In the genomic region with DNA sequence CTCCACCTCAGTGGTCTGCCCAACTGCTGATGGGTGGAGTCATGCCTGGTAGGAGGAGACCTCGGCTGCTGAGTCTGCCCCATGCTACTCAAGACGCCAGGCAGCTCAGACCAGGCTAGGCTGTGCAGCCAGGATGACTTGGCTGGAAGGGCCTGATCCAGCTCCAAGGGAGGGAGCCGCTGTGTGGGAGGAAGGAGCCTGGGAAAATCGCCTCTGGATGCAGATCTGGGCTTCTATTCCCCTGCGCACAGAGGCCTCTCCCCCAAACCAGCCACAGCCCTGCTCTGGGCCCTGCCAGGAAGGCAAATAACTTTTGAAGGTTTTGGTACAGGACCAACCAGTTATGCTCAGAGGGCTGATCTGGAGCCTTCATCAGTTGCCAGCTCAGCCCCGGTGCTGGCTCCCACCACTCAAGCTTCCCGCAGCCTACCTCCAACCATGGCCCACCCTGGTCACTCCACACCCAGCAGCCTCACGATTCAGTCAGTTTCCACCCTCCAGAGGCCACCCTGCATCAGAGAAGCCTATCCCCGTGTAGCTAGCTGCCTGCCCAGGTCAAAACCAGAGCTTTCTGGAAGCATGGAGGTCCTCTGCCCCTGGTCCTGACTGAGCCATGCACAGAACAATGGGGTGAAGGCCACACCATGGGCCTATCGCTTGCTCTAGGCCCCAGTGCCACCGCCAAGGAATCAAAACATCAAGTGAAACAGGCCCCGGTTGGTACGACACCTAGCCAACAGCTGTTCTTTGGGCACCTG, we compare ENCODE assay signal across 8 mouse cellular contexts. TPM values are rescaled to one million over a fixed set of nuclear protein-coding genes. Genes with fewer than 3 reads are reported as not detected.
DNase-seq lines count a peak whose midpoint lies in the region; ATAC-seq lines count a peak whose summit lies in the region.

No protein-coding gene starts in this region.

- peak; percentile 67 for DNase-seq in MN1 (ENCODE audit: low spot score)
- peak; percentile 56 to 68 for DNase-seq in gastrocnemius, adult 8-10 months (ENCODE audit: low spot score in 2 of 2)
- no peak for DNase-seq in spleen, postnatal 14 days (ENCODE audit: low spot score in 2 of 2)
- DNase-seq in midbrain, embryonic 11.5 days (ENCODE audit: low spot score, missing footprints), result no peak

- H3K4me3 ChIP-seq in hindbrain, embryonic 13.5 days, result no peak overlapping the region
- H3K4me3 ChIP-seq in hindbrain, embryonic 12.5 days, result no peak overlapping the region
- no peak overlapping the region for H3K4me3 ChIP-seq in lung, embryonic 15.5 days
- H3K4me3 ChIP-seq in midbrain, embryonic 11.5 days (ENCODE audit: low read depth, low read length), result no peak overlapping the region

- no peaks in the 10 kb centered on the region for H3K9me3 ChIP-seq in hindbrain, embryonic 13.5 days
- H3K9me3 ChIP-seq in hindbrain, embryonic 12.5 days (replicated peaks), result no peaks in the 10 kb centered on the region
- H3K9me3 ChIP-seq in lung, embryonic 15.5 days, result no peaks in the 10 kb centered on the region
- no peaks in the 10 kb centered on the region for H3K9me3 ChIP-seq in midbrain, embryonic 11.5 days (ENCODE audit: control insufficient read depth, low read length)

- no peaks in the 10 kb centered on the region for H3K4me1 ChIP-seq in hindbrain, embryonic 13.5 days (replicated peaks)
- H3K4me1 ChIP-seq in hindbrain, embryonic 12.5 days, result no peaks in the 10 kb centered on the region; the same call in 1 of the 2 replicates
- peaks cover 41% of the 10 kb centered on the region for H3K4me1 ChIP-seq in lung, embryonic 15.5 days
- no peaks in the 10 kb centered on the region for H3K4me1 ChIP-seq in midbrain, embryonic 11.5 days (ENCODE audit: control insufficient read depth, insufficient read depth, low read length)

- peaks cover 54% of the 10 kb centered on the region for H3K36me3 ChIP-seq in hindbrain, embryonic 13.5 days
- peaks cover 57% of the 10 kb centered on the region for H3K36me3 ChIP-seq in hindbrain, embryonic 12.5 days
- H3K36me3 ChIP-seq in lung, embryonic 15.5 days, result peaks cover 34% of the 10 kb centered on the region
- peaks cover 19% of the 10 kb centered on the region; the same call in 1 of the 2 replicates for H3K36me3 ChIP-seq in midbrain, embryonic 11.5 days (ENCODE audit: control insufficient read depth, insufficient read depth, low read length)

- H3K27me3 ChIP-seq in hindbrain, embryonic 13.5 days, result no peaks in the 10 kb centered on the region
- H3K27me3 ChIP-seq in hindbrain, embryonic 12.5 days, result no peaks in the 10 kb centered on the region
- no peaks in the 10 kb centered on the region for H3K27me3 ChIP-seq in lung, embryonic 15.5 days
- no peaks in the 10 kb centered on the region for H3K27me3 ChIP-seq in midbrain, embryonic 11.5 days (ENCODE audit: control insufficient read depth, insufficient read depth, low read length)

- H3K27ac ChIP-seq in hindbrain, embryonic 13.5 days, result no peak overlapping the region
- H3K27ac ChIP-seq in hindbrain, embryonic 12.5 days, result no peak overlapping the region
- H3K27ac ChIP-seq in lung, embryonic 15.5 days, result peak overlapping the region; percentile 26
- H3K27ac ChIP-seq in midbrain, embryonic 11.5 days (ENCODE audit: low read depth, low read length), result no peak overlapping the region

- WGBS in hindbrain, embryonic 13.5 days, result 86% methylated on average over 13 of the region's 13 CpGs
- WGBS in hindbrain, embryonic 12.5 days, result 82% methylated on average over 13 of the region's 13 CpGs
- 63% methylated on average over 13 of the region's 13 CpGs for WGBS in lung, embryonic 15.5 days
- WGBS in midbrain, embryonic 11.5 days, result 81% methylated on average over 13 of the region's 13 CpGs

- no peak for ATAC-seq in hindbrain, embryonic 13.5 days (ENCODE audit: low FRiP score)
- ATAC-seq in hindbrain, embryonic 12.5 days (ENCODE audit: low FRiP score), result no peak
- peak; percentile 29; the same call in 1 of the 2 replicates for ATAC-seq in lung, embryonic 15.5 days (ENCODE audit: borderline replicate concordance, extremely low read depth, low FRiP score, low TSS enrichment)
- ATAC-seq in megakaryocyte, adult 5-6 weeks (ENCODE audit: poor library complexity, severe bottlenecking), result no peak
- ATAC-seq in midbrain, embryonic 11.5 days (ENCODE audit: low FRiP score), result no peak

- H3K9ac ChIP-seq in hindbrain, embryonic 13.5 days, result peak overlapping the region; percentile 19; the same call in 1 of the 2 replicates
- H3K9ac ChIP-seq in hindbrain, embryonic 12.5 days, result no peak overlapping the region
- no peak overlapping the region for H3K9ac ChIP-seq in lung, embryonic 15.5 days
- no peak overlapping the region for H3K9ac ChIP-seq in midbrain, embryonic 11.5 days (ENCODE audit: low read length)

- H3K4me2 ChIP-seq in hindbrain, embryonic 13.5 days, result no peak overlapping the region
- H3K4me2 ChIP-seq in hindbrain, embryonic 12.5 days (replicated peaks), result no peak overlapping the region
- no peak overlapping the region for H3K4me2 ChIP-seq in lung, embryonic 15.5 days
- H3K4me2 ChIP-seq in midbrain, embryonic 11.5 days, result no peak overlapping the region

RNA-seq across cellular contexts. Expression of gene Rsph9, which starts 14.1 kb away (rescaled TPM):
- 31.6 and 33.8 TPM in 2 replicates for polyA plus RNA-seq in hindbrain, embryonic 13.5 days (2015; fragmentation: Nextera tagmentation; extraction: Ambion mirVana)
- polyA plus RNA-seq in hindbrain, embryonic 12.5 days (2016; fragmentation: Nextera tagmentation; extraction: Ambion mirVana), result 20.3 and 21.5 TPM in 2 replicates
- under 1 TPM in 3 of 4 experiments, not detected in 1; 0.34 to 0.58 (median 0.40) TPM for total RNA-seq in gastrocnemius, adult 8-10 months (2022)
- 17.0 and 19.4 TPM in 2 replicates for polyA plus RNA-seq in lung, embryonic 15.5 days (2015; fragmentation: Nextera tagmentation; extraction: Ambion mirVana)
- not detected in 2 replicates for total RNA-seq in megakaryocyte, adult 5-6 weeks (2015)
- total RNA-seq in megakaryocyte, adult 5-6 weeks (2017), result not detected in 2 replicates
- 17.5 and 18.5 TPM in 2 replicates for polyA plus RNA-seq in midbrain, embryonic 11.5 days (2014; fragmentation: Nextera tagmentation; extraction: Ambion mirVana)

RNA-seq across cellular contexts. Expression of gene Mrps18a, which starts 19.1 kb away (rescaled TPM):
- 147 and 149 TPM in 2 replicates for polyA plus RNA-seq in hindbrain, embryonic 13.5 days (2015; fragmentation: Nextera tagmentation; extraction: Ambion mirVana)
- 120 and 130 TPM in 2 replicates for polyA plus RNA-seq in hindbrain, embryonic 12.5 days (2016; fragmentation: Nextera tagmentation; extraction: Ambion mirVana)
- total RNA-seq in gastrocnemius, adult 8-10 months (2022), result 10 to 100 TPM; 78.9 to 93.4 (median 89.2) TPM
- polyA plus RNA-seq in lung, embryonic 15.5 days (2015; fragmentation: Nextera tagmentation; extraction: Ambion mirVana), result 143 TPM in 2 replicates
- total RNA-seq in megakaryocyte, adult 5-6 weeks (2015), result 35.5 and 46.1 TPM in 2 replicates
- 28.7 and 39.4 TPM in 2 replicates for total RNA-seq in megakaryocyte, adult 5-6 weeks (2017)
- 119 and 132 TPM in 2 replicates for polyA plus RNA-seq in midbrain, embryonic 11.5 days (2014; fragmentation: Nextera tagmentation; extraction: Ambion mirVana)

RNA-seq across cellular contexts. Expression of gene Mad2l1bp, which starts 23.4 kb away (rescaled TPM):
- polyA plus RNA-seq in hindbrain, embryonic 13.5 days (2015; fragmentation: Nextera tagmentation; extraction: Ambion mirVana), result 27.5 and 28.4 TPM in 2 replicates
- 27.6 and 30.6 TPM in 2 replicates for polyA plus RNA-seq in hindbrain, embryonic 12.5 days (2016; fragmentation: Nextera tagmentation; extraction: Ambion mirVana)
- 10 to 100 TPM; 14.1 to 26.9 (median 18.9) TPM for total RNA-seq in gastrocnemius, adult 8-10 months (2022)
- 50.3 and 51.8 TPM in 2 replicates for polyA plus RNA-seq in lung, embryonic 15.5 days (2015; fragmentation: Nextera tagmentation; extraction: Ambion mirVana)
- total RNA-seq in megakaryocyte, adult 5-6 weeks (2015), result 20.5 and 20.6 TPM in 2 replicates
- total RNA-seq in megakaryocyte, adult 5-6 weeks (2017), result 9.5 and 9.9 TPM in 2 replicates
- polyA plus RNA-seq in midbrain, embryonic 11.5 days (2014; fragmentation: Nextera tagmentation; extraction: Ambion mirVana), result 32.8 and 33.3 TPM in 2 replicates

RNA-seq across cellular contexts. Expression of gene Gtpbp2, which starts 30.9 kb away (rescaled TPM):
- 44.9 and 47.2 TPM in 2 replicates for polyA plus RNA-seq in hindbrain, embryonic 13.5 days (2015; fragmentation: Nextera tagmentation; extraction: Ambion mirVana)
- polyA plus RNA-seq in hindbrain, embryonic 12.5 days (2016; fragmentation: Nextera tagmentation; extraction: Ambion mirVana), result 49.3 and 54.1 TPM in 2 replicates
- 10 to 100 TPM; 37.0 to 43.9 (median 40.3) TPM for total RNA-seq in gastrocnemius, adult 8-10 months (2022)
- 40.5 and 50.9 TPM in 2 replicates for polyA plus RNA-seq in lung, embryonic 15.5 days (2015; fragmentation: Nextera tagmentation; extraction: Ambion mirVana)
- total RNA-seq in megakaryocyte, adult 5-6 weeks (2015), result 29.3 and 30.2 TPM in 2 replicates
- total RNA-seq in megakaryocyte, adult 5-6 weeks (2017), result 47.9 and 49.6 TPM in 2 replicates
- 16.8 and 19.2 TPM in 2 replicates for polyA plus RNA-seq in midbrain, embryonic 11.5 days (2014; fragmentation: Nextera tagmentation; extraction: Ambion mirVana)

Comparison
In these comparisons a context has a peak if more than half of its experiments do, and no peak if none do; other contexts are left out.
1. DNase-seq: peak in MN1 (single experiment) and gastrocnemius, adult 8-10 months (2 of 2); none in spleen, postnatal 14 days (0 of 2) and midbrain, embryonic 11.5 days (single experiment).